Mouse (Mus musculus) C2C12 (cell line): ENCODE results near the gene Slc13a2.

Source experiments
- CTCF ChIP-seq: IDR thresholded peaks from one replicate; pipeline ENCODE4 v1.5.1; 2011; ENCODE audit not compliant: control insufficient read depth, insufficient read depth, insufficient read length
- MAX ChIP-seq: IDR thresholded peaks from one replicate; pipeline ENCODE4 v1.6.1; 2011; ENCODE audit warnings: mild to moderate bottlenecking, control low read depth
- MYOG ChIP-seq: IDR thresholded peaks from one replicate; pipeline ENCODE4 v1.6.1; 2011; ENCODE audit not compliant: control insufficient read depth, insufficient read length; ENCODE audit errors: extremely low read depth
- USF1 ChIP-seq: IDR thresholded peaks from one replicate; pipeline ENCODE4 v1.6.1; 2011; ENCODE audit warnings: low read depth, mild to moderate bottlenecking, control low read depth, moderate library complexity

DNA sequence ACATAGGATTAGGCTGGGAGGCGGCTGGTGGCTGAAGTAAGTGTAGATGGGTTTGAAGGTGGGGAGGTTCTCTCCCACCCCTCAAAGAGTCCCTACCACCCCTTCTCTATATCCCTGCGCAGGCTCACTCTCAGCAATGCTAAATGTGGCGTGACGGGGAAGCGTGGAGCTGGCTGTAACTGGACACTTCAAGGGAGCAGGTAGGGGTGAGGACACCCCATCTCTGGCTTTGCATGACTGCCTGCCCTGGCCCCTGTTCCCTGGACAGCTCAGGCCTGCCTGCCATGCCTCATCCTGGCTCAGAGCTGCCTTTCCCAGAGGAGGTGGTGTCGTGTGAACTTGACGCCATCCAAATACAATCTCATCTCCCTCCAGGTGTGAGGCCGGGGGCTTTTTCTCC lies 47.9 kb downstream of the Slc13a2 start:
- no peak for TF ChIP-seq CTCF
- TF ChIP-seq USF1: no peak
- TF ChIP-seq MYOG: no peak
- TF ChIP-seq MAX: no peak
